Mouse (Mus musculus): ENCODE measurements at regions not wholly inside any gene's neighbourhood (a gene's known extent, or its start where the extent isn't known, plus 50 kb on each side); places are given as distances from the start of the nearest gene placed in this dataset.

- 93% methylated on average over 1 of the region's 1 CpGs for WGBS
- no peaks in the 10 kb centered on the region for H3K9me3 ChIP-seq (ENCODE audit: control insufficient read depth, low read length)
- H3K4me1 ChIP-seq (replicated peaks; ENCODE audit: control insufficient read depth, insufficient read depth, low read length): peaks cover 3% of the 10 kb centered on the region; the same call in 1 of the 2 replicates
- H3K27me3 ChIP-seq (ENCODE audit: control insufficient read depth, insufficient read depth, low read depth, low read length): no peaks in the 10 kb centered on the region
- H3K4me2 ChIP-seq (ENCODE audit: low read depth, low read length): no peak overlapping the region
- no peak overlapping the region for H3K27ac ChIP-seq (ENCODE audit: low read length)
- no peak overlapping the region for H3K4me3 ChIP-seq (ENCODE audit: low read length)
- H3K36me3 ChIP-seq (ENCODE audit: control insufficient read depth, insufficient read depth, low read length): no peaks in the 10 kb centered on the region
- no peak for ATAC-seq (ENCODE audit: low read depth)
- H3K9ac ChIP-seq (ENCODE audit: low read length): no peak overlapping the region
These were observed 63.5 kb upstream of the Tyw5 start for GRCm38 (mm10) chr1:57470356-57470755.

- H3K4me2 ChIP-seq (ENCODE audit: low read depth, low read length): no peak overlapping the region
- no peaks in the 10 kb centered on the region for H3K9me3 ChIP-seq (ENCODE audit: control insufficient read depth, low read length)
- H3K4me1 ChIP-seq (replicated peaks; ENCODE audit: control insufficient read depth, insufficient read depth, low read length): peaks cover 3% of the 10 kb centered on the region; the same call in 1 of the 2 replicates
- H3K4me3 ChIP-seq (ENCODE audit: low read length): no peak overlapping the region
- no peak overlapping the region for H3K27ac ChIP-seq (ENCODE audit: low read length)
- no peaks in the 10 kb centered on the region for H3K36me3 ChIP-seq (ENCODE audit: control insufficient read depth, insufficient read depth, low read length)
- WGBS: 32% methylated on average over 1 of the region's 1 CpGs
- ATAC-seq (ENCODE audit: low read depth): no peak
- H3K27me3 ChIP-seq (ENCODE audit: control insufficient read depth, insufficient read depth, low read depth, low read length): no peaks in the 10 kb centered on the region
- H3K9ac ChIP-seq (ENCODE audit: low read length): no peak overlapping the region
These were observed 65.3 kb upstream of the Tyw5 start for GRCm38 (mm10) chr1:57472235-57472634.

- no peak for ATAC-seq (ENCODE audit: low read depth)
- no peaks in the 10 kb centered on the region for H3K4me1 ChIP-seq (replicated peaks; ENCODE audit: control insufficient read depth, insufficient read depth, low read length)
- H3K9me3 ChIP-seq (ENCODE audit: control insufficient read depth, low read length): no peaks in the 10 kb centered on the region
- H3K9ac ChIP-seq (ENCODE audit: low read length): no peak overlapping the region
- H3K36me3 ChIP-seq (ENCODE audit: control insufficient read depth, insufficient read depth, low read length): no peaks in the 10 kb centered on the region
- no peak overlapping the region; the same call in 1 of the 2 replicates for H3K4me2 ChIP-seq (ENCODE audit: low read depth, low read length)
- no peaks in the 10 kb centered on the region for H3K27me3 ChIP-seq (ENCODE audit: control insufficient read depth, insufficient read depth, low read depth, low read length)
- no peak overlapping the region for H3K4me3 ChIP-seq (ENCODE audit: low read length)
- no peak overlapping the region for H3K27ac ChIP-seq (ENCODE audit: low read length)
- WGBS: 36% methylated on average over 1 of the region's 1 CpGs
These were observed 70.8 kb upstream of the Tyw5 start for GRCm38 (mm10) chr1:57477725-57478124.

- H3K4me2 ChIP-seq (ENCODE audit: low read depth, low read length): no peak overlapping the region
- H3K36me3 ChIP-seq (ENCODE audit: control insufficient read depth, insufficient read depth, low read length): no peaks in the 10 kb centered on the region
- no peak for ATAC-seq (ENCODE audit: low read depth)
- H3K27ac ChIP-seq (ENCODE audit: low read length): no peak overlapping the region
- WGBS: 42% methylated on average over 2 of the region's 2 CpGs
- H3K4me1 ChIP-seq (replicated peaks; ENCODE audit: control insufficient read depth, insufficient read depth, low read length): no peaks in the 10 kb centered on the region
- H3K9me3 ChIP-seq (ENCODE audit: control insufficient read depth, low read length): no peaks in the 10 kb centered on the region
- H3K4me3 ChIP-seq (ENCODE audit: low read length): no peak overlapping the region
- no peak overlapping the region for H3K9ac ChIP-seq (ENCODE audit: low read length)
- H3K27me3 ChIP-seq (ENCODE audit: control insufficient read depth, insufficient read depth, low read depth, low read length): no peaks in the 10 kb centered on the region
These were observed 71.2 kb upstream of the Tyw5 start for GRCm38 (mm10) chr1:57478151-57478550.

- H3K4me3 ChIP-seq (ENCODE audit: low read length): no peak overlapping the region
- no peak for ATAC-seq (ENCODE audit: low read depth)
- H3K4me2 ChIP-seq (ENCODE audit: low read depth, low read length): no peak overlapping the region
- H3K9ac ChIP-seq (ENCODE audit: low read length): no peak overlapping the region
- H3K27ac ChIP-seq (ENCODE audit: low read length): no peak overlapping the region
- no peaks in the 10 kb centered on the region for H3K36me3 ChIP-seq (ENCODE audit: control insufficient read depth, insufficient read depth, low read length)
- WGBS: 97% methylated on average over 1 of the region's 1 CpGs
- no peaks in the 10 kb centered on the region for H3K9me3 ChIP-seq (ENCODE audit: control insufficient read depth, low read length)
- no peaks in the 10 kb centered on the region for H3K27me3 ChIP-seq (ENCODE audit: control insufficient read depth, insufficient read depth, low read depth, low read length)
- no peaks in the 10 kb centered on the region for H3K4me1 ChIP-seq (replicated peaks; ENCODE audit: control insufficient read depth, insufficient read depth, low read length)
These were observed 71.9 kb upstream of the Tyw5 start for GRCm38 (mm10) chr1:57478800-57479199.

GRCm38 (mm10) chr1:57479566-57479965 is 72.7 kb upstream of the Tyw5 start:
- ATAC-seq (ENCODE audit: low read depth): no peak
- no peak overlapping the region for H3K4me3 ChIP-seq (ENCODE audit: low read length)
- H3K4me1 ChIP-seq (replicated peaks; ENCODE audit: control insufficient read depth, insufficient read depth, low read length): no peaks in the 10 kb centered on the region
- no peaks in the 10 kb centered on the region for H3K27me3 ChIP-seq (ENCODE audit: control insufficient read depth, insufficient read depth, low read depth, low read length)
- H3K9ac ChIP-seq (ENCODE audit: low read length): no peak overlapping the region
- H3K36me3 ChIP-seq (ENCODE audit: control insufficient read depth, insufficient read depth, low read length): no peaks in the 10 kb centered on the region
- no peaks in the 10 kb centered on the region for H3K9me3 ChIP-seq (ENCODE audit: control insufficient read depth, low read length)
- H3K4me2 ChIP-seq (ENCODE audit: low read depth, low read length): no peak overlapping the region
- WGBS: 54% methylated on average over 4 of the region's 4 CpGs
- no peak overlapping the region for H3K27ac ChIP-seq (ENCODE audit: low read length)

GRCm38 (mm10) chr1:57489176-57489575 is 82.3 kb upstream of the Tyw5 start:
- H3K4me3 ChIP-seq (ENCODE audit: low read length): no peak overlapping the region
- no peaks in the 10 kb centered on the region for H3K9me3 ChIP-seq (ENCODE audit: control insufficient read depth, low read length)
- 72% methylated on average over 2 of the region's 2 CpGs for WGBS
- no peak overlapping the region for H3K4me2 ChIP-seq (ENCODE audit: low read depth, low read length)
- H3K4me1 ChIP-seq (replicated peaks; ENCODE audit: control insufficient read depth, insufficient read depth, low read length): 0 out of 2 replicates have a peak, but pooled peaks cover 2% of the 10 kb centered on the region
- no peak for ATAC-seq (ENCODE audit: low read depth)
- H3K27me3 ChIP-seq (ENCODE audit: control insufficient read depth, insufficient read depth, low read depth, low read length): no peaks in the 10 kb centered on the region
- H3K36me3 ChIP-seq (ENCODE audit: control insufficient read depth, insufficient read depth, low read length): no peaks in the 10 kb centered on the region
- no peak overlapping the region for H3K27ac ChIP-seq (ENCODE audit: low read length)
- H3K9ac ChIP-seq (ENCODE audit: low read length): no peak overlapping the region

GRCm38 (mm10) chr1:57489588-57489987 is 82.7 kb upstream of the Tyw5 start:
- H3K27ac ChIP-seq (ENCODE audit: low read length): no peak overlapping the region
- H3K4me1 ChIP-seq (replicated peaks; ENCODE audit: control insufficient read depth, insufficient read depth, low read length): 0 out of 2 replicates have a peak, but pooled peaks cover 2% of the 10 kb centered on the region
- no peak for ATAC-seq (ENCODE audit: low read depth)
- WGBS: 57% methylated on average over 6 of the region's 6 CpGs
- H3K4me2 ChIP-seq (ENCODE audit: low read depth, low read length): no peak overlapping the region
- H3K9ac ChIP-seq (ENCODE audit: low read length): no peak overlapping the region
- no peaks in the 10 kb centered on the region for H3K9me3 ChIP-seq (ENCODE audit: control insufficient read depth, low read length)
- no peaks in the 10 kb centered on the region for H3K36me3 ChIP-seq (ENCODE audit: control insufficient read depth, insufficient read depth, low read length)
- H3K4me3 ChIP-seq (ENCODE audit: low read length): no peak overlapping the region
- no peaks in the 10 kb centered on the region for H3K27me3 ChIP-seq (ENCODE audit: control insufficient read depth, insufficient read depth, low read depth, low read length)

GRCm38 (mm10) chr1:57490021-57490420 is 83.1 kb upstream of the Tyw5 start:
- Histone ChIP-seq H3K9ac (ENCODE audit: low read length) (no peak overlapping the region), H3K27me3 (ENCODE audit: control insufficient read depth, insufficient read depth, low read depth, low read length) (no peaks in the 10 kb centered on the region), H3K9me3 (ENCODE audit: control insufficient read depth, low read length) (no peaks in the 10 kb centered on the region), H3K4me3 (ENCODE audit: low read length) (no peak overlapping the region), H3K4me2 (ENCODE audit: low read depth, low read length) (no peak overlapping the region), H3K27ac (ENCODE audit: low read length) (no peak overlapping the region), H3K36me3 (ENCODE audit: control insufficient read depth, insufficient read depth, low read length) (no peaks in the 10 kb centered on the region), H3K4me1 (replicated peaks; ENCODE audit: control insufficient read depth, insufficient read depth, low read length) (0 out of 2 replicates have a peak, but pooled peaks cover 2% of the 10 kb centered on the region)
- ATAC-seq (ENCODE audit: low read depth): no peak
- WGBS: 37% methylated on average over 4 of the region's 4 CpGs

- Histone ChIP-seq H3K4me1 (replicated peaks; ENCODE audit: control insufficient read depth, insufficient read depth, low read length) (peaks cover 2% of the 10 kb centered on the region; the same call in 1 of the 2 replicates), H3K9me3 (ENCODE audit: control insufficient read depth, low read length) (no peaks in the 10 kb centered on the region), H3K4me3 (ENCODE audit: low read length) (no peak overlapping the region), H3K4me2 (ENCODE audit: low read depth, low read length) (no peak overlapping the region), H3K36me3 (ENCODE audit: control insufficient read depth, insufficient read depth, low read length) (no peaks in the 10 kb centered on the region), H3K27ac (ENCODE audit: low read length) (no peak overlapping the region), H3K9ac (ENCODE audit: low read length) (no peak overlapping the region), H3K27me3 (ENCODE audit: control insufficient read depth, insufficient read depth, low read depth, low read length) (no peaks in the 10 kb centered on the region)
- ATAC-seq (ENCODE audit: low read depth): no peak
- WGBS: 71% methylated on average over 2 of the region's 2 CpGs
These were observed 85.8 kb upstream of the Tyw5 start for GRCm38 (mm10) chr1:57492696-57493095.
